Mouse (Mus musculus) intestine, embryonic 16.5 days (tissue): ENCODE data around the gene Ahctf1. TPM values are rescaled to one million over a fixed set of nuclear protein-coding genes. Genes with fewer than 3 reads are reported as not detected.

Experiments
- ATAC-seq: fragments of 200-750 bp; cut with Nextera tagmentation; 2 replicates; pipeline ENCODE4 v1.8.0; 2017; ENCODE audit warnings: moderate TSS enrichment, moderate library complexity
- H3K27ac ChIP-seq: fragments of 300-500 bp; sonication (generic); 2 replicates; pipeline ENCODE4 v1.5.1; 2014; ENCODE audit warnings: mild to moderate bottlenecking, low read length
- H3K27me3 ChIP-seq: fragments of 300-500 bp; sonication (generic); replicated peaks from 2 replicates; pipeline ENCODE4 v1.6.1; 2014; ENCODE audit warnings: low read length, control low read depth, mixed read lengths; ENCODE audit not compliant: control insufficient read depth, insufficient read depth
- H3K36me3 ChIP-seq: fragments of 300-500 bp; sonication (generic); 2 replicates; pipeline ENCODE4 v1.6.1; 2014; ENCODE audit warnings: low read length, control low read depth; ENCODE audit not compliant: control insufficient read depth, insufficient read depth
- H3K4me1 ChIP-seq: fragments of 300-500 bp; sonication (generic); 2 replicates; pipeline ENCODE4 v1.6.1; 2014; ENCODE audit warnings: low read length, control low read depth, mixed read lengths; ENCODE audit not compliant: control insufficient read depth, insufficient read depth
- H3K4me2 ChIP-seq: fragments of 300-500 bp; sonication (generic); 2 replicates; pipeline ENCODE4 v1.6.1; 2014; ENCODE audit warnings: low read depth, low read length, control low read depth
- H3K4me3 ChIP-seq: fragments of 300-500 bp; sonication (generic); 2 replicates; pipeline ENCODE4 v1.5.1; 2014; ENCODE audit warnings: mild to moderate bottlenecking, low read length
- H3K9ac ChIP-seq: fragments of 300-500 bp; sonication (generic); 2 replicates; pipeline ENCODE4 v1.6.1; 2014; ENCODE audit warnings: low read depth, low read length
- H3K9me3 ChIP-seq: fragments of 300-500 bp; sonication (generic); 2 replicates; pipeline ENCODE4 v1.6.1; 2016; ENCODE audit warnings: low read length, control low read depth; ENCODE audit not compliant: control insufficient read depth
- WGBS: fragments of 180-500 bp; shearing (Covaris S2); extraction: QIAGEN DNeasy Blood & Tissue Kit; methylation state at CpG from one replicate; pipeline ENCODE4 v1.1.7; 2014; 5-methylcytosine and 5-hydroxymethylcytosine counted together
- polyA plus RNA-seq: library from polyadenylated mRNA; unstranded; fragments of >200 nt; fragmentation: Nextera tagmentation; extraction: Ambion mirVana; gene quantifications from 2 replicates; pipeline ENCODE4 v1.2.1, GENCODE M21; 2015

The Ahctf1 gene
- polyA plus RNA-seq, 1 experiment from 2014 or later, result 12.9 TPM

DNA sequence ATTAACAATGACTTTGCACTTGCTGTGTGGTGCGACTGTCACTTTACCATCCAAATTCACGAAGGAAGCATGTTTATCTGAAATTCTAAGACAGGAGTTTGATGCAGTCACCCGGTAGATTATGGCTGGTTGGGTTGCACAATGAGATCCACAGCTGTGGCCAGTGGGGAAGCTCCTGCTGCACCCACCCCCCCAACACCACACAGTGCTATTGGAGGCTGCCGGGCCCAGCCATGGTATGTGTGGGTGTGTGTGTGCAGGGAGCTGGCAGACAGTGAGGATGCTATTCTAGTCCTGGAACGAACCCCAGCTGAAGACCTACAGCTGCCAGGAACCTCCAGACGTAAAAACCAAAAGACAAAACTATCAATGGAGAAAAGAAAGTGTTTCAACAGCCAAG lies 94.1 kb downstream of the Ahctf1 start:
- Histone ChIP-seq H3K9me3 (no peaks in the 10 kb centered on the region), H3K4me3 (no peak overlapping the region), H3K9ac (no peak overlapping the region), H3K27ac (no peak overlapping the region), H3K4me1 (no peaks in the 10 kb centered on the region), H3K36me3 (no peaks in the 10 kb centered on the region), H3K4me2 (no peak overlapping the region), H3K27me3 (no peaks in the 10 kb centered on the region)
- WGBS, result 67% methylated on average over 6 of the region's 6 CpGs
- ATAC-seq, result no peak

DNA sequence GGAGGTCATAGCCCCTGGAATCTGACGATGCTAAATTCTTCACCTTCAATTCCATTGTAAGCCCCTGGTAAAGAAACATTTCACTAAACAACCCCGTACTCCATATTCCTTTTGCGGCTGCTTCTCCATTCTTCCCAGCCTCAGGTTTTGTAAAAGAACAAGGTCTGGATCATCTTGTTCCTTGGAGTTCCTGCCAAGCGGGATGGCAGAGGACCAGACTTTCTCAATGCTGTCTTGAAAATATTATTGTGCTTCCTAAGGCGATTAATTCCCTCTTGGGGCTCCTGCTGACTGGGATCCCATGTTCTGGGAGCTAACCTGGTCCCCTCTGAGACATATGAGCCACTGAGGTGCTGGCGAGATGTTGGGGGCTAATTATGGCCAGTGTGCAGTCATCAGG lies 98.3 kb downstream of the Ahctf1 start:
- WGBS, result 88% methylated on average over 6 of the region's 6 CpGs
- ATAC-seq, result no peak
- H3K27me3 ChIP-seq, result 0 out of 2 replicates have a peak, but pooled peaks cover 2% of the 10 kb centered on the region
- no peaks in the 10 kb centered on the region for H3K36me3 ChIP-seq
- H3K27ac ChIP-seq, result no peak overlapping the region
- H3K4me2 ChIP-seq, result no peak overlapping the region
- H3K4me1 ChIP-seq, result no peaks in the 10 kb centered on the region
- H3K9me3 ChIP-seq, result no peaks in the 10 kb centered on the region
- H3K9ac ChIP-seq, result no peak overlapping the region
- no peak overlapping the region for H3K4me3 ChIP-seq

DNA sequence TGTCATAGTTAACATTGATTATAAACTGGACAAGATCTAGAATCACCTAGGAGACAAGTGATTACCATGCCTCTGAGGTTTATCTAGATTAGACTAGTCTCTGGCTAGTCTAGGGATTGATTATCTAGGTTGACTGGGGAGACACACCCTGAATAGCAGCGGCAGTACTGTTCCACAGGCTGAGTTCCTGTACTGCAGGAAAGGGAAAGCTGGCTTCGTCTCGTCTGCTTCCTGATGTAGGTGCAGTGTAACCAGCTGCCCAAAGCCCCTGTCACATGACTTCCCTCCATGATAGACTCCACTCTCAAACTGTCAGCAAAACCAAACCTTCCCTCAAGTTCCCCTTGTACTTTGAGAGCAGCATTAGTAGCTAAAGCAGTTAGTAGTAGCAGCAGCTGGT lies 99.3 kb downstream of the Ahctf1 start:
- no peak overlapping the region for H3K9ac ChIP-seq
- no peak for ATAC-seq
- no peak overlapping the region for H3K4me3 ChIP-seq
- H3K4me2 ChIP-seq, result no peak overlapping the region
- no peaks in the 10 kb centered on the region for H3K36me3 ChIP-seq
- no peaks in the 10 kb centered on the region for H3K9me3 ChIP-seq
- H3K4me1 ChIP-seq, result no peaks in the 10 kb centered on the region
- WGBS, result 40% methylated on average over 3 of the region's 3 CpGs
- 0 out of 2 replicates have a peak, but pooled peaks cover 2% of the 10 kb centered on the region for H3K27me3 ChIP-seq
- H3K27ac ChIP-seq, result no peak overlapping the region

Other genes starting within 250 kb of the Ahctf1 start
- gene Sccpdh, start 135.5 kb downstream of the Ahctf1 start, polyA plus RNA-seq, result 47.1 and 49.8 TPM in 2 replicates
- gene Kif28, start 58.4 kb downstream of the Ahctf1 start, polyA plus RNA-seq, result not detected in 2 replicates
- not detected in 2 replicates for gene Gm10518, start 304 bp downstream of the Ahctf1 start, polyA plus RNA-seq
- 8.2 and 8.6 TPM in 2 replicates for gene Cdc42bpa, start 156.8 kb upstream of the Ahctf1 start, polyA plus RNA-seq